Mouse (Mus musculus) gonadal fat pad, adult 2 months (tissue): ENCODE data around the gene Slc39a3. TPM values are rescaled to one million over a fixed set of nuclear protein-coding genes. Genes with fewer than 3 reads are reported as not detected.
"Not testable (repeated sequence)": the region's sequence is repeated elsewhere in the genome, so short reads cannot be mapped to it uniquely, and the experiment has no call there.

Experiments
- DNase-seq: peaks from one replicate; pipeline ENCODE4 v3.0.0-alpha.2; 2012; ENCODE audit warnings: low read depth
- polyA plus RNA-seq: library from polyadenylated mRNA; depleted of rRNA; stranded (reverse); fragments of >200 nt; gene quantifications from 2 replicates; pipeline ENCODE4 v1.2.3, GENCODE M21; 2012

Gene Slc39a3
- polyA plus RNA-seq, 1 experiment, result 34.3 TPM

- DNase-seq, result not testable (repeated sequence)
Measured at GRCm38 (mm10) chr10:81045246-81045645, 8.0 kb upstream of the Slc39a3 start.

- no peak for DNase-seq
Measured at GRCm38 (mm10) chr10:81041458-81042175, 4.4 kb upstream of the Slc39a3 start.

- no peak for DNase-seq
Measured at GRCm38 (mm10) chr10:81036251-81036650, 975 bp downstream of the Slc39a3 start.

GRCm38 (mm10) chr10:81033586-81033985 lies 3.6 kb downstream of the Slc39a3 start:
- DNase-seq, result no peak

- no peak for DNase-seq
Measured at GRCm38 (mm10) chr10:81029031-81029430, 8.2 kb downstream of the Slc39a3 start.

- no peak for DNase-seq
Measured at GRCm38 (mm10) chr10:81028219-81028618, 9.0 kb downstream of the Slc39a3 start.

- DNase-seq, result no peak
Measured at GRCm38 (mm10) chr10:81027331-81027730, 9.9 kb downstream of the Slc39a3 start.

- DNase-seq, result no peak
Measured at GRCm38 (mm10) chr10:81026857-81027256, 10.4 kb downstream of the Slc39a3 start.

GRCm38 (mm10) chr10:81025639-81026275 lies 11.5 kb downstream of the Slc39a3 start, which contains the start of gene Diras1:
Diras1 (minus strand) TSS chr10:81025662.
- DNase-seq, result no peak

GRCm38 (mm10) chr10:81025047-81025621 lies 12.1 kb downstream of the Slc39a3 start:
- no peak for DNase-seq

GRCm38 (mm10) chr10:81024346-81024937 lies 12.8 kb downstream of the Slc39a3 start:
- no peak for DNase-seq

- no peak for DNase-seq
Measured at GRCm38 (mm10) chr10:81022744-81023143, 14.5 kb downstream of the Slc39a3 start.

GRCm38 (mm10) chr10:81021547-81022110 lies 15.6 kb downstream of the Slc39a3 start:
- DNase-seq, result no peak

GRCm38 (mm10) chr10:81020207-81020606 lies 17.0 kb downstream of the Slc39a3 start:
- DNase-seq, result no peak

GRCm38 (mm10) chr10:81019687-81020086 lies 17.5 kb downstream of the Slc39a3 start:
- no peak for DNase-seq

- no peak for DNase-seq
Measured at GRCm38 (mm10) chr10:81018326-81018725, 18.9 kb downstream of the Slc39a3 start.

- DNase-seq, result no peak
Measured at GRCm38 (mm10) chr10:81016645-81017044, 20.6 kb downstream of the Slc39a3 start.

GRCm38 (mm10) chr10:81015666-81016065 lies 21.6 kb downstream of the Slc39a3 start:
- no peak for DNase-seq

- DNase-seq, result peak; percentile 57
Measured at GRCm38 (mm10) chr10:81014393-81015384, 22.5 kb downstream of the Slc39a3 start, which contains the start of gene Gng7. Gng7 (minus strand) TSS chr10:81014945.

GRCm38 (mm10) chr10:81010851-81011250 lies 26.4 kb downstream of the Slc39a3 start:
- DNase-seq, result no peak

- DNase-seq, result no peak
Measured at GRCm38 (mm10) chr10:81007240-81007639, 30.0 kb downstream of the Slc39a3 start.
